Mouse (Mus musculus) liver, adult 2 months (tissue): ENCODE results near the gene Adad1.

Experiments used
- CTCF ChIP-seq: fragments of 200-500 bp; IDR thresholded peaks from 2 replicates; pipeline ENCODE4 v1.5.1; 2011; ENCODE audit warnings: low read depth, low read length, control low read depth
- POLR2A ChIP-seq: fragments of 200-500 bp; IDR thresholded peaks from 2 replicates; pipeline ENCODE4 v1.6.1; 2011; ENCODE audit warnings: low read length, control low read depth; ENCODE audit not compliant: insufficient read depth; ENCODE audit errors: extremely low read depth

- TF ChIP-seq POLR2A (no peak), CTCF (no peak)
Observed at GRCm38 (mm10) chr3:37157082-37157481, 93.8 kb downstream of the Adad1 start.
